In genomic region chr9:49081561-49081960, GRCm38 (mm10) we compare ENCODE assay signal across 9 mouse cellular contexts. TPM values are rescaled to one million over a fixed set of nuclear protein-coding genes. Genes with fewer than 3 reads are reported as not detected.
DNase-seq lines count a peak whose midpoint lies in the region; ATAC-seq and TF ChIP-seq lines count a peak whose summit lies in the region.
"Had no signal": no experiment of that assay in that cellular context is flagged by ENCODE, and none has a peak within 500 bp of the region (broad histone marks: within the 10 kb centered on the region; RNA-seq: fewer than 3 reads in every experiment).

No protein-coding gene starts in this region.

- H3K4me1 ChIP-seq in ES-Bruce4 (ENCODE audit: control insufficient read depth, insufficient read depth, low read length), result peaks cover 2% of the 10 kb centered on the region
- H3K4me1 ChIP-seq: liver, embryonic 15.5 days had no signal

- DNase-seq in adipocyte (ENCODE audit: low spot score), result peak; percentile 59
- DNase-seq in cerebellum, postnatal 4 days (ENCODE audit: low spot score in 2 of 2), result peak; percentile 57 to 83
- peak; percentile 33 to 80 for DNase-seq in layer of hippocampus, adult 8-10 months (ENCODE audit: low spot score in 2 of 2)
- peak; percentile 38 for DNase-seq in lung, postnatal 25 days (ENCODE audit: low spot score)
- DNase-seq in right cerebral cortex, postnatal 36 days (ENCODE audit: low spot score in 2 of 2), result peak; percentile 41 to 64

- no peaks in the 10 kb centered on the region for H3K27me3 ChIP-seq in ES-Bruce4 (ENCODE audit: control insufficient read depth, insufficient read depth, low read length, poor library complexity, severe bottlenecking)
- H3K27me3 ChIP-seq: liver, embryonic 15.5 days had no signal

- no peak overlapping the region for H3K9ac ChIP-seq in ES-Bruce4 (ENCODE audit: low read depth, poor library complexity, severe bottlenecking)
- H3K9ac ChIP-seq: liver, embryonic 15.5 days had no signal

- peak; percentile 46 for ATAC-seq in granulocyte monocyte progenitor cell, adult 5-6 weeks (replicated peaks; ENCODE audit: poor library complexity, severe bottlenecking)
- no peak for ATAC-seq in monocyte, adult 5-6 weeks (replicated peaks; ENCODE audit: insufficient number of reproducible peaks, low FRiP score, low TSS enrichment, poor library complexity, severe bottlenecking)

- peak; percentile 93 for TF ChIP-seq CTCF in ES-Bruce4 (IDR thresholded peaks at IDR 0.05; ENCODE audit: low read depth, low read length)

- H3K36me3 ChIP-seq in ES-Bruce4 (ENCODE audit: control insufficient read depth, insufficient read depth, low read length, poor library complexity, severe bottlenecking), result peaks cover 16% of the 10 kb centered on the region

- H3K4me3 ChIP-seq in ES-Bruce4 (ENCODE audit: low read depth, low read length), result no peak overlapping the region
- H3K4me3 ChIP-seq: liver, embryonic 15.5 days had no signal

- no peaks in the 10 kb centered on the region for H3K9me3 ChIP-seq in ES-Bruce4 (replicated peaks; ENCODE audit: control insufficient read depth, insufficient read depth, low read length, poor library complexity, severe bottlenecking)
- H3K9me3 ChIP-seq: liver, embryonic 15.5 days had no signal

- no peak for TF ChIP-seq POLR2A in ES-Bruce4 (IDR thresholded peaks at IDR 0.05; ENCODE audit: insufficient read depth, low read length)

- peak overlapping the region; percentile 30; the same call in 1 of the 2 replicates for H3K27ac ChIP-seq in ES-Bruce4 (ENCODE audit: insufficient read depth, low read length)
- H3K27ac ChIP-seq: liver, embryonic 15.5 days had no signal

- peak; percentile 70; the same call in 1 of the 2 replicates for TF ChIP-seq EP300 in ES-Bruce4 (IDR thresholded peaks at IDR 0.05; ENCODE audit: insufficient read depth, low read depth, low read length)

RNA-seq across cellular contexts. Expression of gene Tmprss5, which starts 0.5 kb away (rescaled TPM):
- polyA plus RNA-seq in ES-Bruce4 (2011; ENCODE audit: insufficient read depth, insufficient read length, low read depth, missing spikeins), result 0.85 and 1.6 TPM in 2 replicates
- total RNA-seq in granulocyte monocyte progenitor cell, adult 5-6 weeks (2014; fragmentation: Nextera tagmentation), result not detected in 2 replicates
- not detected in 2 replicates for total RNA-seq in granulocyte monocyte progenitor cell, adult 5-6 weeks (2017)
- 1 to 10 TPM; 1.2 to 2.8 (median 2.3) TPM for total RNA-seq in layer of hippocampus, adult 8-10 months (2022)
- total RNA-seq in monocyte, adult 5-6 weeks (2017), result not detected in 3 replicates
- polyA plus RNA-seq: liver, embryonic 15.5 days had no signal

RNA-seq across cellular contexts. Expression of gene Zw10, which starts 26.1 kb away (rescaled TPM):
- 25.5 and 29.2 TPM in 2 replicates for polyA plus RNA-seq in ES-Bruce4 (2011; ENCODE audit: insufficient read depth, insufficient read length, low read depth, missing spikeins)
- total RNA-seq in granulocyte monocyte progenitor cell, adult 5-6 weeks (2014; fragmentation: Nextera tagmentation), result 20.3 and 37.4 TPM in 2 replicates
- 19.8 and 34.0 TPM in 2 replicates for total RNA-seq in granulocyte monocyte progenitor cell, adult 5-6 weeks (2017)
- 10 to 100 TPM; 16.4 to 21.8 (median 17.6) TPM for total RNA-seq in layer of hippocampus, adult 8-10 months (2022)
- total RNA-seq in monocyte, adult 5-6 weeks (2017), result 31.9 to 40.0 TPM (median 37.3 TPM) in 3 replicates
